13 mouse cellular contexts compared by ENCODE assay signal in genomic region chr14:86684585-86685503, GRCm38 (mm10).
DNase-seq lines count a peak whose midpoint lies in the region; ATAC-seq and TF ChIP-seq lines count a peak whose summit lies in the region.
"Had no signal": no experiment of that assay in that cellular context is flagged by ENCODE, and none has a peak within 500 bp of the region (broad histone marks: within the 10 kb centered on the region; RNA-seq: fewer than 3 reads in every experiment).

No protein-coding gene starts in this region.

- H3K79me2 ChIP-seq in liver, adult 2 months (ENCODE audit: control insufficient read depth, insufficient read depth, low read length), result no peaks in the 10 kb centered on the region

- H3K27ac ChIP-seq in liver, adult 2 months (replicated peaks; ENCODE audit: insufficient read depth, low read depth, low read length), result no peak overlapping the region
- H3K27ac ChIP-seq in liver, postnatal 0 days (ENCODE audit: low read depth), result no peak overlapping the region
- H3K27ac ChIP-seq in hindbrain, embryonic 12.5 days, result peak overlapping the region; percentile 79
- no peak overlapping the region for H3K27ac ChIP-seq in stomach, embryonic 16.5 days (ENCODE audit: low read length)
- H3K27ac ChIP-seq: embryonic facial prominence, embryonic 10.5 days; limb, embryonic 12.5 days had no signal

- no peak for TF ChIP-seq EP300 in liver, postnatal 0 days (IDR thresholded peaks at IDR 0.05; ENCODE audit: low read depth)

- H3K4me2 ChIP-seq in liver, postnatal 0 days (ENCODE audit: low read depth, low read length), result no peak overlapping the region
- peak overlapping the region; percentile 27 for H3K4me2 ChIP-seq in hindbrain, embryonic 12.5 days (replicated peaks)
- no peak overlapping the region for H3K4me2 ChIP-seq in stomach, embryonic 16.5 days (ENCODE audit: low read depth, low read length)
- H3K4me2 ChIP-seq: limb, embryonic 12.5 days had no signal

- no peak overlapping the region for H3K4me3 ChIP-seq in liver, adult 2 months (ENCODE audit: insufficient read depth, low read depth, low read length)
- no peak overlapping the region for H3K4me3 ChIP-seq in liver, postnatal 0 days (ENCODE audit: low read depth, low read length)
- H3K4me3 ChIP-seq in hindbrain, embryonic 12.5 days, result no peak overlapping the region
- H3K4me3 ChIP-seq in stomach, embryonic 16.5 days (replicated peaks; ENCODE audit: low read length), result no peak overlapping the region
- H3K4me3 ChIP-seq: embryonic facial prominence, embryonic 10.5 days; limb, embryonic 12.5 days had no signal

- ATAC-seq in liver, postnatal 0 days, result no peak
- peak; percentile 74; the same call in 1 of the 2 replicates for ATAC-seq in hindbrain, embryonic 12.5 days (ENCODE audit: low FRiP score)
- no peak for ATAC-seq in stomach, embryonic 16.5 days (ENCODE audit: insufficient read depth, low FRiP score)
- ATAC-seq: inflammation-experienced regulatory T-cells, adult 6 months had no signal

- H3K9me3 ChIP-seq in liver, postnatal 0 days (ENCODE audit: low read length), result no peaks in the 10 kb centered on the region
- H3K9me3 ChIP-seq in hindbrain, embryonic 12.5 days (replicated peaks), result no peaks in the 10 kb centered on the region
- H3K9me3 ChIP-seq in stomach, embryonic 16.5 days (replicated peaks; ENCODE audit: control insufficient read depth, low read length), result no peaks in the 10 kb centered on the region
- H3K9me3 ChIP-seq: embryonic facial prominence, embryonic 10.5 days; G1E; limb, embryonic 12.5 days had no signal

- H3K9ac ChIP-seq in liver, adult 2 months (ENCODE audit: low read depth, low read length), result no peak overlapping the region
- H3K9ac ChIP-seq in liver, postnatal 0 days (replicated peaks), result no peak overlapping the region
- H3K9ac ChIP-seq in hindbrain, embryonic 12.5 days, result no peak overlapping the region
- H3K9ac ChIP-seq in stomach, embryonic 16.5 days (ENCODE audit: low read length), result peak overlapping the region; percentile 14; the same call in 1 of the 2 replicates
- H3K9ac ChIP-seq: limb, embryonic 12.5 days had no signal

- no peaks in the 10 kb centered on the region for H3K27me3 ChIP-seq in liver, adult 2 months (ENCODE audit: control insufficient read depth, insufficient read depth, low read length)
- no peaks in the 10 kb centered on the region for H3K27me3 ChIP-seq in liver, postnatal 0 days (ENCODE audit: insufficient read depth, low read length)
- H3K27me3 ChIP-seq in hindbrain, embryonic 12.5 days, result no peaks in the 10 kb centered on the region
- no peaks in the 10 kb centered on the region for H3K27me3 ChIP-seq in stomach, embryonic 16.5 days (ENCODE audit: control insufficient read depth, insufficient read depth, low read length)
- H3K27me3 ChIP-seq: limb, embryonic 12.5 days had no signal

- H3K36me3 ChIP-seq in liver, adult 2 months (ENCODE audit: control insufficient read depth, insufficient read depth, low read length), result no peaks in the 10 kb centered on the region
- H3K36me3 ChIP-seq in liver, postnatal 0 days (replicated peaks; ENCODE audit: insufficient read depth, low read length), result no peaks in the 10 kb centered on the region
- no peaks in the 10 kb centered on the region for H3K36me3 ChIP-seq in hindbrain, embryonic 12.5 days
- no peaks in the 10 kb centered on the region for H3K36me3 ChIP-seq in stomach, embryonic 16.5 days (ENCODE audit: control insufficient read depth, insufficient read depth, low read length)
- H3K36me3 ChIP-seq: embryonic facial prominence, embryonic 10.5 days; limb, embryonic 12.5 days had no signal

- WGBS in liver, adult 2 months, result 30% methylated on average over 11 of the region's 11 CpGs
- 61% methylated on average over 11 of the region's 11 CpGs for WGBS in liver, postnatal 0 days (ENCODE audit: insufficient replicate concordance)
- 46% methylated on average over 11 of the region's 11 CpGs for WGBS in hindbrain, embryonic 12.5 days
- 29% methylated on average over 11 of the region's 11 CpGs for WGBS in stomach, embryonic 16.5 days

- no peak for TF ChIP-seq CTCF in liver, adult 2 months (IDR thresholded peaks at IDR 0.05; ENCODE audit: low read depth, low read length)
- no peak for TF ChIP-seq CTCF in liver, postnatal 0 days (IDR thresholded peaks at IDR 0.05; ENCODE audit: low read depth)

- peak; percentile 79 for DNase-seq in liver, adult 2 months (ENCODE audit: extremely low read depth, low read depth, low spot score)
- DNase-seq in liver, postnatal 0 days, result no peak
- peak; percentile 53 for DNase-seq in lung, postnatal 36 days
- no peak for DNase-seq in left cerebral cortex, adult 11 months (ENCODE audit: low spot score)
- no peak for DNase-seq in heart, adult 11 months
- no peak for DNase-seq in embryo, embryonic 9.5 days (ENCODE audit: extremely low spot score)
- DNase-seq: gastrocnemius, postnatal 25 days had no signal

- no peak for TF ChIP-seq POLR2A in liver, adult 2 months (IDR thresholded peaks at IDR 0.05; ENCODE audit: extremely low read depth, insufficient read depth, low read length)

- H3K4me1 ChIP-seq in liver, adult 2 months (ENCODE audit: control insufficient read depth, insufficient read depth, low read length), result peaks cover 8% of the 10 kb centered on the region; the same call in 1 of the 2 replicates
- H3K4me1 ChIP-seq in liver, postnatal 0 days (ENCODE audit: insufficient read depth), result no peaks in the 10 kb centered on the region
- H3K4me1 ChIP-seq in hindbrain, embryonic 12.5 days, result peaks cover 12% of the 10 kb centered on the region
- H3K4me1 ChIP-seq in stomach, embryonic 16.5 days (ENCODE audit: control insufficient read depth, insufficient read depth, low read length), result peaks cover 7% of the 10 kb centered on the region; the same call in 1 of the 2 replicates
- H3K4me1 ChIP-seq: embryonic facial prominence, embryonic 10.5 days had no signal

Comparison
In these comparisons a context has a peak if more than half of its experiments do, and no peak if none do; other contexts are left out.
1. DNase-seq: peak in liver, adult 2 months (single experiment) and lung, postnatal 36 days (single experiment); none in liver, postnatal 0 days (single experiment), left cerebral cortex, adult 11 months (single experiment), heart, adult 11 months (single experiment) and embryo, embryonic 9.5 days (single experiment).